Mouse (Mus musculus): Measurements from ENCODE around the gene Pum1.

Gene Pum1

DNA sequence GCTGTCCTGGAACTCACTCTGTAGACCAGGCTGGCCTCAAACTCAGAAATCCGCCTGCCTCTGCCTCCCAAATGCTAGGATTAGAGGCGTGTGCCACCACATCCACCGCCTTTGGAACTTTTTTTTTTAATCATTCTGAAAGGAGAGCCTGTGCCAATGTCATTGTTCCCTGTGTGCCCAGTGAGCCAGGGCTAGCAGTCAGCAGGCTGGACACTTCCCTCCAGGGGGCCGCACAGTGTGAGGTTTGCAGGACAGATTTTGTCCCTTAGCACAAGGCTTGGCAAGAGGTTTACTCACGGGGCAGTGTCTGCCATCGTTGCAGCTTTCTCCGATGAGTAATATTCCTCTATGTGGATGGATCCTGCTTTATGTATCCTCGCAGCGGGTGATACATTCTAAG is 143.6 kb downstream of the Pum1 start:
- in situ Hi-C loops (cut with MboI, MseI): loop anchor here (10.0 kb wide), 1 partner anchor 1112 kb away; the partner anchor contains the start of gene Tmem39b

DNA sequence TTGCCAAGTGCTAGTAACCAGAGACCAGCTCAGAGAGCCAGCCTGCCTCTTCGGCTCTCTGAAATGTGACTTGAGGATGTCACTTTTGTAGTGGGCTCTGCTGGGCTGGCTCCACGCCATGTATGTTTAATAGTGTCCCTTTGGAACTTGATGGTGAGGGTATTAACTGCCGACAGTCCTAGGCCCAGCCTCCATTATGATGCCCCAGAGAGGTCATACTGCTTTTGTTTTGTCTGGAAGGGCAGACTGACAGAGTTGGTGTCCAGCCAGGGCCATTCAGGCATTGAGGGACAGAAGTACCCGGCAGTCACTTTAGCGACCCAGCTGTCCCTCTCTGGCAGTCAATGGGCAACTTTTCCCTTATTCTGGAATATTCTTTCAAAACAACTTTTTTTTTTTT is 146.7 kb downstream of the Pum1 start:
- in situ Hi-C loops (cut with MboI, MseI): loop anchor here (10.0 kb wide), 1 partner anchor 1115 kb away; the partner anchor contains the start of gene Tmem39b

DNA sequence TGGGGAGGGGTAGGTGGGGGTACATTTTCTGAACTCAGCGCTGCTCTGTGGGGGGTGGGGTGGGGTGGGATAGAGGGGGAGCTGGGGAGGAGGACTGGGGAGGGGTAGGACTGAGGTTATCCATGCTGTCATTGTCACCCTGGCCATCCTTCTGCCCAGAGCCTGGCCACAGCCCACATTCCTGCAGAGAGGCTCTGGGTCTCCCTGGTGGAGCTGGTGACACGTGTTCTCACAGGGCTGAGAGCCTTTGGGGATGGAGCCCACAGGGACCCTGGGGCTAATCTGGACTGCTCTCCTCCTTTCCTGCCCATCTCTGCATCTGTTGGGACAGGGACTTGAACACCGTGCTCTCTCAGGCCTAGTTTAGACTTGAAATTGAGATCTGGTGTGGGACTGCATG is 147.7 kb downstream of the Pum1 start:
- in situ Hi-C loops (cut with MboI, MseI): no loop called here

DNA sequence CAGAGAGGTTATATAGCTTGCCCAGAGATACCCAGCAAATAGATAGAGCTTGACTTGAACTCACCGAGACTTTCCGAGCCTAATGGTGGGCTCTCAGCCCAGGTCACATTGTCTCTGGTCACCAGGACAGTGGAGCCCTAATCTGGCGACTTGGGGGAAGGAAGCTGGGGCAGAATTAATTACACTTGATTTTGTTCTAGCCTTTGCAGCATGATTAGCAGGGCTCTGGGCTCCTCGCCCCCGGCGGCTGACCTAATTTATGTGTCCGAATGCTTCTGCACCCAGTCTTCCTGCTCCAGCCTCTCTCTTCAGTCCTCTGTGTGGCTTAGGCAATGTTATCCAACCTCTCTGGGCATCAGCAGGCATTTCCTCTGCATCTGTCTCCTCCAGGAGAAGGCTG is 148.3 kb downstream of the Pum1 start:
- in situ Hi-C loops (cut with MboI, MseI): no loop called here

DNA sequence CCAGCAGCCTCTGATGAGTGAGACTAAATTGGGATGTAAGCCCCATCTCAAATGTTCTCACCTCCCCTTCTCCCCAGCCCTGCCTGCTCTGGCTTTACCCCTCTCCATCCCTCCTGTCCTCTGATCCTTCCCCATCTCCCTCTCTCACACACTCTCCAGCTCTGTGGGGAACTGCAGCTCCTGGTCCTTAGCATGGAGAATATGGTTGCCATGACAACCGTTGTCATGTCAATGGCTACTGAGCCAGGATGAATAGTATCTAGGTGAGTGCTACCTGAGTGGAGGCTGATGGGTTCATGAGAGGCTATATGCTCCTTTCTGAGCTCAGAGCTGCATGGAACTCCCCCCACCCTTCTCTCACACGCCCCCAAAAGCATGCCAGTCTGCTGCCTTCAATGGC is 150.8 kb downstream of the Pum1 start:
- in situ Hi-C loops (cut with MboI, MseI): no loop called here

DNA sequence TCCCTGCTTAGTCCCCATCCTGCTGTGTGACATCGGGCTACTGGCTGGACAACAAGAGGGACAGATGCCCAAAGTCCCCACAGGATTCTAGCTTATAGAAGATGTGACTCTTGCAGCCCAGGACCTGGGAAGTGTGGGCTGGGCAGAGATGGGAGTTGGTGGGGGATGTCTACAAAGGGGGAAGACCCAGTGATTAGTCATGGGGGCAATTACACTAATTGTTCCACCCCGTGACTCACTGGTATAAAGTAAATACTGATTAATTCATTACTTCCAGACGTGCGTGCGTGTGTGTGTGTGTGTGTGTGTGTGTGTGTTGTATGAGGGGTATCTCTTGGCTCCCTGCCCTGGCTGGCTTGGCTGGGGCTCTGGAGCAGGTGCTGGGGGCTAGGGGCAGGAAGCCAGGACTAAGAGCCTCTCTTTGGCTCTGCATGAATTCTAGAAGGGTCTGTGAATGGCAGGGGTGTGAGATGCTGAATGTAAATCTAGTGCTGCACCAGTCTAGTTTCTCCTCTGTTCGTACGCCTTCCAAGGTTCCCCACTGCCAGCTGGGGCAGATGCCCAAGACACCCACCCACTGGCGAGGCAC is 151.7 kb downstream of the Pum1 start:
- in situ Hi-C loops (cut with MboI, MseI): no loop called here

DNA sequence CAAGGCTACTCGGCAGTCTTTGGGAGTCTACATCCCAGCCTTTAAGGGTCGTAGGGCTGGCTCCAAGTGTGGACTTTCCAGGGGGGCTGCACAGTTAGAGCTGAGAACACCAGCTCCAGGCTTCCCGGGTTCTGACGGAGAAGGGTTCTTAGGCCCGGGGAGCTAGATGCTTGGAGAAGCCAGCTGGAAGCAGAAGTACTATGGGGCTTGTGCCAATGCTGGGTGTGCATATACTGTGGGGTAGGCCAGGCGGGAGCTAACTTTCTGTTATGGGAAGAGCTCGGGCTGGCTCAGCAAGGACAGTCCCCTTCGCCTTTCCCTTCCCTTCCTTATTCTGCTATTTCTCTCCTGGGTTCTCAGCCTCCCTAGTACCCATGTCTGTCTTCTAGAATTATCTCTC is 152.7 kb downstream of the Pum1 start:
- in situ Hi-C loops (cut with MboI, MseI): no loop called here

DNA sequence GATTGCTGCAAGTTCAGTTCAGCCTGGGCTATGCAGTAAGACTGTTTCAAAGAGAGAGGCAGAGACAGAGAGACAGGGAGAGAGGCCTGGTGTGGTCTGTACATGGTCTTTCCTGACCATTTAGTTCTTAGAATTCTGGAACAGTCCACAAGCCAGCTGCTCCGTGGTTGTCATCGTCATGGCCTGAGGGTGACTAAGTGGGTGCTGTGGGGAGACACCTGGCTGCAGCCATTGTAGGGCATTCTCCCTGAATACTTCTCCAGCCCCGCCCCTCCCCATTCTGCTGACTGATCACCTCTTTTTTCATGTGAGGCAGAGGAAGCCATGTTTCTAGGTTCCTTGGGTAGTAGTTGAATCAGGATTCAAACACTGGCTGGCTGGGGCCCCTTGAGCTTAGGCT is 156.7 kb downstream of the Pum1 start:
- in situ Hi-C loops (cut with MboI, MseI): no loop called here

DNA sequence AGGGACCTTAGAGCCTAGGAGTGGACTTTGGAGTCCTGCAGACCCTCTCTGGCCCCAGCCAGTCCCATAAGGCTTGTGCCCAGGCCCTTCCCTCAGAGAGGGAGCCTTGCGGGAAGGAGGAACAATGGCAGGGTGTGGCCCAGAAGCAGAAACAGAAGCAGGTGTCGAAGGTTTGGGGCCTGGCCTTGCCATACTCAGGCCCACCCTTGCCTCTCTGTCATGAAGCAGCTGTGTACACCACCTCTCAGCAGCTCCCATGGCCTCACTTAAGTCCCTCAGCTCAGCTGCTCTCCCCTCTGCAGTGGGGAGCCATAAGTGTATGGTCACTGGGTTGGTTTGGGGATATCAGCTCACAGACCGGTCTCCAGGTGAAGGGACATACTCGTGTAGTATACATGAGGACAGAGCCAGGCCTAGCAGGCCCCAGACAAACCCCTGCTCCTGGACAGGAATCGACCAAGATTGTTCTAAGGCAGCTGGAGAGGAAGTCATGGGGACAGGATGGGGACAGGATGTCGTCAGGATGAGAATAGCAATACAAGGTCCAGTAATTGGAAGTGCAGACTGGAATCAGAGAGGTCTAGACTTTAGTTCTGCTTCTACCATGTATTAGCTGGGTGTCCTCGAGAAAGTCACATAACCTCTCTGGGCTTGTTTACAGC is 157.6 kb downstream of the Pum1 start:
- in situ Hi-C loops (cut with MboI, MseI): no loop called here

DNA sequence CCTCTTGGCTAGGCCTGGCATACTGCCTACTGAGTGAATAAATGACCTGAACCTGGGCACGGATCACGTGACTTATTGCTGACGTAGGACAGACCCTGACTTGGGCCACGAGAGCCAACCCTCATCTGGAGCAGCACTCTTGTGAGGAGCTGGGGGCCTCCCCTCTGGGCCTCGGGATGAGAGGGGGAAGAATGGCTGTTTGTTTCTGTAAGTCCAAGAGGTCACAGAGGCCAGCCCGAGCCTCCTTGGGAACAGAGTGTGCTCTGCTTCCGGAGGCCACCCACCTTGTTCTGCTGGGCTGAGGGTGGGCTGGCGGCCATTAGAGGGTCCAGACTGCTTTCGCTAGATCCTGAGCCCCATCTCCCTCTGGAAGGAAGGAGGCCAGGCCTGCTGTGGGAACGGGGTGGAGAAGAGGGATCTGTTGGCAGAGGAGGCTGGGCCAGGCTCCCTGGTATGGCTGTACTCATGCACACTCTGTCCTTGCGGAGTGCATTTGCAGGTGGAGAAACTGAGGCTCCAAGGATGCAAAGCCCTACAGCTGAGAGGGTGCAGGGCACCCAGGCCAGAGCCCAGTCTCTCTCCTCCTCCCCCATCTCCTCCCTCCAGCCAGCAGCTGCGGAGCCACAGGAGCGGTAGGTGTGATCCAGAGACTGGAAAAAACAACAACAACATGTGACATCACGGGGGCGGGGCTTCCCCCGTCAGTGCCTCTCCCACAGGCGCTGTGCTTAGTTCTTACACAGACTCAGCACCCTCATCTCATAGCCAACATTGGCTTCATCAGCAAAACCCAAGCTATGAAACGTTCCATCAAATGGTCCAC is 165.9 kb downstream of the Pum1 start:
- in situ Hi-C loops (cut with MboI, MseI): no loop called here

Measured in T-helper 2 cell (primary cell).